Mouse (Mus musculus) kidney, postnatal 36 days (tissue): ENCODE data around the gene Jchain.

Experiments
- DNase-seq, 2 experiments: peaks; one replicate each; pipeline ENCODE4 v3.0.0; 2021 to 2022; ENCODE audit warnings: mixed read lengths in 2 of 2

The Jchain gene

GRCm38 (mm10) chr5:88519232-88519631 lies 8.5 kb downstream of the Jchain start:
- peak; percentile 43 to 63 for DNase-seq

GRCm38 (mm10) chr5:88508990-88509389 lies 18.7 kb downstream of the Jchain start:
- DNase-seq = no peak

- DNase-seq = no peak
Observed at GRCm38 (mm10) chr5:88508555-88508954, 19.1 kb downstream of the Jchain start.

GRCm38 (mm10) chr5:88499781-88500180 lies 27.9 kb downstream of the Jchain start:
- no peak for DNase-seq

GRCm38 (mm10) chr5:88491111-88491510 lies 36.6 kb downstream of the Jchain start:
- no peak for DNase-seq

GRCm38 (mm10) chr5:88489004-88489403 lies 38.7 kb downstream of the Jchain start:
- no peak for DNase-seq

GRCm38 (mm10) chr5:88487675-88488074 lies 40.0 kb downstream of the Jchain start, which contains the start of gene Enam:
Gene Enam (plus strand): TSS chr5:88487975.
- DNase-seq = no peak
